ENCODE assay signal across 18 mouse cellular contexts in the genomic region with DNA sequence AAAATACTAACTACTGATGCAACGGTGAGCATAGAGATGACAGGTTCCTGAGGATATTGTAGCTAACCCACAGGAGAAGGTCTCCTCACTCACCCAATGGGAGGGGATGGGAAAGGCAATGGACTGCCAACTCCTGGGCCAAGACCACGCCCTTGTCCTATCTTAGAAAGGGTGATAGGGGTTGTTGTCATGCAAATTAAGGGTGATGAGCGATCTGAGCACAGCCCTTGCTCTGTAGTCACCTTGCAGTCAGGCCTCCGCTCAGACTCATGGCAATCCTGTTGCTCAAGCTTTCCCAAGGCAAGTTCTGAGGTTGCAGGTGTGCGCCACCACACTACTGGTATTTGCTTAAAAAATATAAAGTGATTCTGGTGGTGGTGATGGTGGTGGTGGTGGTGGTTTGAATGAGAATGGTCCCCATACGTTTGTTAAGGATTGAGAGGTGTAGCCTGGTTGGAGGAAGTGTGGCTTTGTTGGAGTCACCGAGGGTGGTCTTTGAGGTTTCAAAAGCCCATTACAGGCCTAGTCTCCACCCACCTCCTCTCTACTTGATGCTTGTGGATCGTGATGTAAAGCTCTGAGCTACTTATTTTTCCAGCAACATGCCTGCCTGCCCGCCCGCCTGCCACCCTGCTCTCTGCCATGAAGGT. TPM values are rescaled to one million over a fixed set of nuclear protein-coding genes. Genes with fewer than 3 reads are reported as not detected.
DNase-seq lines count a peak whose midpoint lies in the region; ATAC-seq and TF ChIP-seq lines count a peak whose summit lies in the region.
"Had no signal": no experiment of that assay in that cellular context is flagged by ENCODE, and none has a peak within 500 bp of the region (broad histone marks: within the 10 kb centered on the region; RNA-seq: fewer than 3 reads in every experiment).

No protein-coding gene starts in this region.

- H3K36me3 ChIP-seq in erythroblast, embryonic 14.5 days (ENCODE audit: control insufficient read depth) = peaks cover 13% of the 10 kb centered on the region
- H3K36me3 ChIP-seq in midbrain, embryonic 10.5 days = peaks cover 11% of the 10 kb centered on the region
- no peaks in the 10 kb centered on the region for H3K36me3 ChIP-seq in midbrain, embryonic 11.5 days (ENCODE audit: control insufficient read depth, insufficient read depth, low read length)
- H3K36me3 ChIP-seq in midbrain, postnatal 0 days (ENCODE audit: insufficient read depth, low read length) = no peaks in the 10 kb centered on the region
- H3K36me3 ChIP-seq: neural tube, embryonic 13.5 days had no signal

- peaks cover 58% of the 10 kb centered on the region for H3K4me1 ChIP-seq in erythroblast, embryonic 14.5 days (ENCODE audit: control insufficient read depth)
- peaks cover 47% of the 10 kb centered on the region for H3K4me1 ChIP-seq in midbrain, embryonic 10.5 days
- peaks cover 15% of the 10 kb centered on the region for H3K4me1 ChIP-seq in midbrain, embryonic 11.5 days (ENCODE audit: control insufficient read depth, insufficient read depth, low read length)
- peaks cover 18% of the 10 kb centered on the region; the same call in 1 of the 2 replicates for H3K4me1 ChIP-seq in midbrain, postnatal 0 days (ENCODE audit: insufficient read depth, low read length)

- no peaks in the 10 kb centered on the region for H3K9me3 ChIP-seq in erythroblast, embryonic 14.5 days (ENCODE audit: control insufficient read depth, low read length)
- H3K9me3 ChIP-seq in midbrain, embryonic 10.5 days (replicated peaks) = no peaks in the 10 kb centered on the region
- no peaks in the 10 kb centered on the region for H3K9me3 ChIP-seq in midbrain, embryonic 11.5 days (ENCODE audit: control insufficient read depth, low read length)
- H3K9me3 ChIP-seq in midbrain, postnatal 0 days (ENCODE audit: low read length) = no peaks in the 10 kb centered on the region
- H3K9me3 ChIP-seq: neural tube, embryonic 13.5 days had no signal

- DNase-seq in midbrain, embryonic 10.5 days (ENCODE audit: low spot score) = no peak
- DNase-seq in midbrain, embryonic 11.5 days (ENCODE audit: low spot score, missing footprints) = no peak
- peak; percentile 98 for DNase-seq in R1 (ENCODE audit: low read depth, low spot score)
- DNase-seq in midbrain, postnatal 0 days (ENCODE audit: low spot score) = no peak
- no peak for DNase-seq in adrenal gland, adult (ENCODE audit: inconsistent age in 2 of 2, low spot score in 1 of 2)
- no peak for DNase-seq in adrenal gland, postnatal 4 days (ENCODE audit: low spot score in 2 of 2)
- DNase-seq: embryo, embryonic 11 days; heart, postnatal 36 days; kidney, adult 18-20 months; spleen, adult 18-20 months had no signal

- no peak overlapping the region for H3K27ac ChIP-seq in midbrain, embryonic 10.5 days (replicated peaks)
- no peak overlapping the region for H3K27ac ChIP-seq in midbrain, embryonic 11.5 days (ENCODE audit: low read depth, low read length)
- H3K27ac ChIP-seq in midbrain, postnatal 0 days (ENCODE audit: low read depth, low read length) = no peak overlapping the region

- TF ChIP-seq CTCF in midbrain, postnatal 0 days (IDR thresholded peaks at IDR 0.05) = no peak

- H3K4me2 ChIP-seq in midbrain, embryonic 11.5 days = no peak overlapping the region
- H3K4me2 ChIP-seq in midbrain, postnatal 0 days (ENCODE audit: low read depth, low read length, poor library complexity, severe bottlenecking) = peak overlapping the region; percentile 81; the same call in 1 of the 2 replicates

- WGBS in midbrain, embryonic 10.5 days = 15% methylated on average over 10 of the region's 10 CpGs
- 17% methylated on average over 10 of the region's 10 CpGs for WGBS in midbrain, embryonic 11.5 days
- 43% methylated on average over 10 of the region's 10 CpGs for WGBS in midbrain, postnatal 0 days

- no peaks in the 10 kb centered on the region for H3K27me3 ChIP-seq in erythroblast, embryonic 14.5 days (ENCODE audit: control insufficient read depth)
- H3K27me3 ChIP-seq in midbrain, embryonic 10.5 days (ENCODE audit: low read depth, poor library complexity, severe bottlenecking) = peaks cover 30% of the 10 kb centered on the region
- H3K27me3 ChIP-seq in midbrain, embryonic 11.5 days (ENCODE audit: control insufficient read depth, insufficient read depth, low read length) = peaks cover 3% of the 10 kb centered on the region; the same call in 1 of the 2 replicates
- H3K27me3 ChIP-seq in midbrain, postnatal 0 days (ENCODE audit: insufficient read depth, low read length) = no peaks in the 10 kb centered on the region
- H3K27me3 ChIP-seq: neural tube, embryonic 13.5 days had no signal

- H3K9ac ChIP-seq in midbrain, embryonic 11.5 days (ENCODE audit: low read length) = no peak overlapping the region
- H3K9ac ChIP-seq in midbrain, postnatal 0 days (replicated peaks; ENCODE audit: low read length, poor library complexity, severe bottlenecking) = no peak overlapping the region

- no peak for ATAC-seq in erythroblast, adult 5-6 weeks (replicated peaks; ENCODE audit: low FRiP score, poor library complexity, severe bottlenecking)
- ATAC-seq in midbrain, embryonic 11.5 days (ENCODE audit: low FRiP score) = no peak
- ATAC-seq in midbrain, postnatal 0 days (ENCODE audit: low FRiP score) = no peak

- peak overlapping the region; percentile 40 for H3K4me3 ChIP-seq in erythroblast, embryonic 14.5 days (replicated peaks)
- peak overlapping the region; percentile 94; the same call in 1 of the 2 replicates for H3K4me3 ChIP-seq in midbrain, embryonic 10.5 days
- no peak overlapping the region for H3K4me3 ChIP-seq in midbrain, embryonic 11.5 days (ENCODE audit: low read depth, low read length)
- no peak overlapping the region for H3K4me3 ChIP-seq in midbrain, postnatal 0 days (ENCODE audit: low read depth, low read length)

RNA-seq across cellular contexts. Expression of gene Shf, which starts 1.3 kb away (rescaled TPM):
- polyA plus RNA-seq in erythroblast, embryonic 14.5 days (2012) = 6.6 and 7.5 TPM in 2 replicates
- total RNA-seq in erythroblast, adult 5-6 weeks (2015; ENCODE audit: low replicate concordance) = 0.84 TPM in 1 of 2 replicates, not detected in the other
- total RNA-seq in erythroblast, adult 5-6 weeks (2017; ENCODE audit: low replicate concordance) = 6.3 and 13.0 TPM in 2 replicates
- polyA plus RNA-seq in midbrain, embryonic 10.5 days (2016; fragmentation: Nextera tagmentation; extraction: Ambion mirVana) = 5.8 and 7.9 TPM in 2 replicates
- 6.7 and 9.2 TPM in 2 replicates for polyA plus RNA-seq in midbrain, embryonic 11.5 days (2014; fragmentation: Nextera tagmentation; extraction: Ambion mirVana)
- 95.6 and 138 TPM in 2 replicates for total RNA-seq in midbrain, postnatal 0 days (2014; rRNA removed)
- 9.2 and 11.6 TPM in 2 replicates for polyA plus RNA-seq in midbrain, postnatal 0 days (2015; fragmentation: Nextera tagmentation; extraction: Ambion mirVana)
- total RNA-seq in adrenal gland, postnatal 4 days (2021) = 10 to 100 TPM; 30.5 to 32.7 TPM

RNA-seq across cellular contexts. Expression of gene Duox1, which starts 54.8 kb away (rescaled TPM):
- not detected in 2 replicates for polyA plus RNA-seq in erythroblast, embryonic 14.5 days (2012)
- total RNA-seq in erythroblast, adult 5-6 weeks (2015; ENCODE audit: low replicate concordance) = not detected in 2 replicates
- total RNA-seq in erythroblast, adult 5-6 weeks (2017; ENCODE audit: low replicate concordance) = 0.14 TPM in 1 of 2 replicates, not detected in the other
- polyA plus RNA-seq in midbrain, embryonic 10.5 days (2016; fragmentation: Nextera tagmentation; extraction: Ambion mirVana) = 0.02 TPM in 2 replicates
- 0.04 TPM in 1 of 2 replicates, not detected in the other for polyA plus RNA-seq in midbrain, embryonic 11.5 days (2014; fragmentation: Nextera tagmentation; extraction: Ambion mirVana)
- total RNA-seq in midbrain, postnatal 0 days (2014; rRNA removed) = 0.24 and 0.33 TPM in 2 replicates
- polyA plus RNA-seq in midbrain, postnatal 0 days (2015; fragmentation: Nextera tagmentation; extraction: Ambion mirVana) = 0.11 and 0.16 TPM in 2 replicates
- under 1 TPM in 1 of 2 experiments, not detected in 1; 0.06 TPM for total RNA-seq in adrenal gland, postnatal 4 days (2021)
- total RNA-seq: layer of hippocampus, adult 18-20 months; left cerebral cortex, adult 2 months had no signal
- polyA plus RNA-seq: activated CD4-positive, CD25-positive, alpha-beta regulatory T cell, adult 4 months; CD4-positive, CD25-positive, alpha-beta regulatory T cell, adult 4 months; liver, embryonic 16.5 days had no signal

RNA-seq across cellular contexts. Expression of gene Slc28a2, which starts 56.1 kb away (rescaled TPM):
- polyA plus RNA-seq in erythroblast, embryonic 14.5 days (2012) = not detected in 2 replicates
- 12.3 and 16.5 TPM in 2 replicates for total RNA-seq in erythroblast, adult 5-6 weeks (2015; ENCODE audit: low replicate concordance)
- total RNA-seq in erythroblast, adult 5-6 weeks (2017; ENCODE audit: low replicate concordance) = 11.7 and 15.9 TPM in 2 replicates
- polyA plus RNA-seq in midbrain, embryonic 10.5 days (2016; fragmentation: Nextera tagmentation; extraction: Ambion mirVana) = not detected in 2 replicates
- 0.22 TPM in 1 of 2 replicates, not detected in the other for polyA plus RNA-seq in midbrain, embryonic 11.5 days (2014; fragmentation: Nextera tagmentation; extraction: Ambion mirVana)
- total RNA-seq in midbrain, postnatal 0 days (2014; rRNA removed) = not detected in 2 replicates
- polyA plus RNA-seq in midbrain, postnatal 0 days (2015; fragmentation: Nextera tagmentation; extraction: Ambion mirVana) = 0.10 TPM in 1 of 2 replicates, not detected in the other
- 1 to 10 TPM; 1.8 to 2.4 TPM for total RNA-seq in adrenal gland, postnatal 4 days (2021)

RNA-seq across cellular contexts. Expression of gene Duoxa1, which starts 56.7 kb away (rescaled TPM):
- polyA plus RNA-seq in erythroblast, embryonic 14.5 days (2012) = not detected in 2 replicates
- total RNA-seq in erythroblast, adult 5-6 weeks (2015; ENCODE audit: low replicate concordance) = 0.77 TPM in 1 of 2 replicates, not detected in the other
- total RNA-seq in erythroblast, adult 5-6 weeks (2017; ENCODE audit: low replicate concordance) = not detected in 2 replicates
- polyA plus RNA-seq in midbrain, embryonic 10.5 days (2016; fragmentation: Nextera tagmentation; extraction: Ambion mirVana) = not detected in 2 replicates
- not detected in 2 replicates for polyA plus RNA-seq in midbrain, embryonic 11.5 days (2014; fragmentation: Nextera tagmentation; extraction: Ambion mirVana)
- not detected in 2 replicates for total RNA-seq in midbrain, postnatal 0 days (2014; rRNA removed)
- 0.41 and 0.44 TPM in 2 replicates for polyA plus RNA-seq in midbrain, postnatal 0 days (2015; fragmentation: Nextera tagmentation; extraction: Ambion mirVana)
- total RNA-seq in adrenal gland, postnatal 4 days (2021) = under 1 TPM in 1 of 2 experiments, not detected in 1; 0.25 TPM
- total RNA-seq: left cerebral cortex, adult 2 months had no signal
- polyA plus RNA-seq: CD4-positive, CD25-positive, alpha-beta regulatory T cell, adult 4 months; liver, embryonic 16.5 days; neural tube, embryonic 13.5 days had no signal

Comparison
In these comparisons a context has a peak if more than half of its experiments do, and no peak if none do; other contexts are left out.
1. H3K4me3 ChIP-seq: peak in erythroblast, embryonic 14.5 days (single experiment) and midbrain, embryonic 10.5 days (single experiment); none in midbrain, embryonic 11.5 days (single experiment) and midbrain, postnatal 0 days (single experiment).